Mouse (Mus musculus) cerebellum, adult 2 months (tissue): ENCODE results near the gene Olfr156.

Source experiments
- CTCF ChIP-seq: fragments of 200-500 bp; IDR thresholded peaks from 2 replicates; pipeline ENCODE4 v1.5.1; 2011; ENCODE audit warnings: low read depth, mild to moderate bottlenecking, control low read depth, low read length, moderate library complexity, borderline replicate concordance; ENCODE audit not compliant: insufficient read depth
- POLR2A ChIP-seq: fragments of 200-500 bp; IDR thresholded peaks from 2 replicates; pipeline ENCODE4 v1.6.1; 2011; ENCODE audit warnings: low read length, control low read depth, borderline replicate concordance; ENCODE audit not compliant: insufficient read depth

DNA sequence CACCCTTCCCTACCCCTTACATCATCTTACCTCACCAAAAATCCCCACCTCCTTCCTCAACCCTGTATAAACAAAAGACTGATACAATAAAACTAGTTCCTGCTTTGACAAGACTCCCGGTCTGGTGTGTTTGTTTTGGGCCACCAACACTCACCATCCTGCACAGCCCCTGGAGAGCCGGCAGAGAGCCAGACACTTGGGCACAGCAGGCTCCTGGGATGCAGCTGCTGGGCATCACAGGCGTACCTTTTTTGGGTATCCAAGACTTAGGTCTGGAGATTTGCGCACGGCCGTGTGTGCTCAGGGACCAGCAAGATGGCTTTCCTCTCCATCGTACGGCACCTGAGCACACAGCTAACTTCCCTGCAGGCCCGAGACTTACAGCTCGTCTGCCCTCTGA lies 36.2 kb upstream of the Olfr156 start:
- TF ChIP-seq POLR2A (no peak), CTCF (no peak)
